Mouse (Mus musculus): ENCODE measurements at regions not wholly inside any gene's neighbourhood (a gene's known extent, or its start where the extent isn't known, plus 50 kb on each side); places are given as distances from the start of the nearest gene placed in this dataset.

GRCm38 (mm10) chr10:11648151-11648550 lies 304.9 kb downstream of the Epm2a start:
- Histone ChIP-seq H3K9ac (replicated peaks; ENCODE audit: low read depth) (no peak overlapping the region), H3K27ac (ENCODE audit: low read length) (no peak overlapping the region), H3K4me1 (ENCODE audit: insufficient read depth, low read depth, low read length) (no peaks in the 10 kb centered on the region), H3K9me3 (ENCODE audit: low read length) (no peaks in the 10 kb centered on the region), H3K4me3 (ENCODE audit: low read depth, low read length) (no peak overlapping the region), H3K36me3 (ENCODE audit: insufficient read depth, low read length) (no peaks in the 10 kb centered on the region), H3K27me3 (replicated peaks; ENCODE audit: insufficient read depth, low read length) (no peaks in the 10 kb centered on the region), H3K4me2 (replicated peaks; ENCODE audit: low read depth, low read length) (no peak overlapping the region)
- ATAC-seq = no peak
- 89% methylated on average over 1 of the region's 1 CpGs for WGBS
- no peak for DNase-seq (ENCODE audit: low spot score)
- TF ChIP-seq CTCF (IDR thresholded peaks at IDR 0.05) (no peak), EP300 (IDR thresholded peaks at IDR 0.05) (no peak)

GRCm38 (mm10) chr10:11660056-11660770 lies 317.0 kb downstream of the Epm2a start:
- Histone ChIP-seq H3K9me3 (ENCODE audit: low read length) (no peaks in the 10 kb centered on the region), H3K4me1 (ENCODE audit: insufficient read depth, low read depth, low read length) (no peaks in the 10 kb centered on the region), H3K27me3 (replicated peaks; ENCODE audit: insufficient read depth, low read length) (no peaks in the 10 kb centered on the region), H3K4me3 (ENCODE audit: low read depth, low read length) (no peak overlapping the region), H3K36me3 (ENCODE audit: insufficient read depth, low read length) (no peaks in the 10 kb centered on the region), H3K9ac (replicated peaks; ENCODE audit: low read depth) (no peak overlapping the region), H3K4me2 (replicated peaks; ENCODE audit: low read depth, low read length) (no peak overlapping the region), H3K27ac (ENCODE audit: low read length) (no peak overlapping the region)
- DNase-seq (ENCODE audit: low spot score) = no peak
- ATAC-seq = no peak
- TF ChIP-seq EP300 (IDR thresholded peaks at IDR 0.05) (no peak), CTCF (IDR thresholded peaks at IDR 0.05) (no peak)
- 32% methylated on average over 1 of the region's 1 CpGs for WGBS

GRCm38 (mm10) chr10:11661660-11662250 lies 318.6 kb downstream of the Epm2a start:
- H3K9ac ChIP-seq (replicated peaks; ENCODE audit: low read depth) = no peak overlapping the region
- DNase-seq (ENCODE audit: low spot score) (no peak), ATAC-seq (no peak)
- no peak overlapping the region for H3K4me3 ChIP-seq (ENCODE audit: low read depth, low read length)
- H3K4me2 ChIP-seq (replicated peaks; ENCODE audit: low read depth, low read length) = no peak overlapping the region
- TF ChIP-seq CTCF (IDR thresholded peaks at IDR 0.05) = no peak
- H3K9me3 ChIP-seq (ENCODE audit: low read length) = no peaks in the 10 kb centered on the region
- WGBS = 31% methylated on average over 5 of the region's 5 CpGs
- H3K27ac ChIP-seq (ENCODE audit: low read length) = no peak overlapping the region
- H3K36me3 ChIP-seq (ENCODE audit: insufficient read depth, low read length) = no peaks in the 10 kb centered on the region
- H3K4me1 ChIP-seq (ENCODE audit: insufficient read depth, low read depth, low read length) = no peaks in the 10 kb centered on the region
- no peaks in the 10 kb centered on the region for H3K27me3 ChIP-seq (replicated peaks; ENCODE audit: insufficient read depth, low read length)

GRCm38 (mm10) chr10:11709742-11710141 lies 366.5 kb downstream of the Epm2a start:
- 79% methylated on average over 2 of the region's 2 CpGs for WGBS

GRCm38 (mm10) chr10:11724775-11725174 lies 381.6 kb downstream of the Epm2a start:
- DNase-seq (ENCODE audit: low spot score) (no peak), ATAC-seq (no peak)
- 75% methylated on average over 7 of the region's 7 CpGs for WGBS
- no peaks in the 10 kb centered on the region for H3K27me3 ChIP-seq (replicated peaks; ENCODE audit: insufficient read depth, low read length)
- no peaks in the 10 kb centered on the region for H3K36me3 ChIP-seq (ENCODE audit: insufficient read depth, low read length)
- H3K27ac ChIP-seq (ENCODE audit: low read length) = no peak overlapping the region
- TF ChIP-seq CTCF (IDR thresholded peaks at IDR 0.05) (no peak), EP300 (IDR thresholded peaks at IDR 0.05) (no peak)
- H3K9me3 ChIP-seq (ENCODE audit: low read length) = no peaks in the 10 kb centered on the region
- no peak overlapping the region for H3K9ac ChIP-seq (replicated peaks; ENCODE audit: low read depth)
- no peak overlapping the region for H3K4me3 ChIP-seq (ENCODE audit: low read depth, low read length)
- no peak overlapping the region for H3K4me2 ChIP-seq (replicated peaks; ENCODE audit: low read depth, low read length)
- no peaks in the 10 kb centered on the region for H3K4me1 ChIP-seq (ENCODE audit: insufficient read depth, low read depth, low read length)

More at GRCm38 (mm10) chr10:11709742-11710141, 366.5 kb downstream of the Epm2a start:
- DNase-seq (ENCODE audit: low spot score) (no peak), ATAC-seq (no peak)
- Histone ChIP-seq H3K4me3 (ENCODE audit: low read depth, low read length) (no peak overlapping the region), H3K4me1 (ENCODE audit: insufficient read depth, low read depth, low read length) (no peaks in the 10 kb centered on the region), H3K9ac (replicated peaks; ENCODE audit: low read depth) (no peak overlapping the region), H3K9me3 (ENCODE audit: low read length) (no peaks in the 10 kb centered on the region), H3K36me3 (ENCODE audit: insufficient read depth, low read length) (no peaks in the 10 kb centered on the region), H3K4me2 (replicated peaks; ENCODE audit: low read depth, low read length) (no peak overlapping the region), H3K27me3 (replicated peaks; ENCODE audit: insufficient read depth, low read length) (no peaks in the 10 kb centered on the region), H3K27ac (ENCODE audit: low read length) (no peak overlapping the region)
- TF ChIP-seq EP300 (IDR thresholded peaks at IDR 0.05) (no peak), CTCF (IDR thresholded peaks at IDR 0.05) (no peak)

GRCm38 (mm10) chr10:11729536-11729935 lies 386.3 kb downstream of the Epm2a start:
- Histone ChIP-seq H3K27me3 (replicated peaks; ENCODE audit: insufficient read depth, low read length) (no peaks in the 10 kb centered on the region), H3K4me1 (ENCODE audit: insufficient read depth, low read depth, low read length) (no peaks in the 10 kb centered on the region), H3K9me3 (ENCODE audit: low read length) (no peaks in the 10 kb centered on the region), H3K4me2 (replicated peaks; ENCODE audit: low read depth, low read length) (no peak overlapping the region), H3K27ac (ENCODE audit: low read length) (no peak overlapping the region), H3K36me3 (ENCODE audit: insufficient read depth, low read length) (no peaks in the 10 kb centered on the region), H3K9ac (replicated peaks; ENCODE audit: low read depth) (no peak overlapping the region), H3K4me3 (ENCODE audit: low read depth, low read length) (no peak overlapping the region)
- DNase-seq (ENCODE audit: low spot score) (no peak), ATAC-seq (no peak)
- 65% methylated on average over 2 of the region's 2 CpGs for WGBS
- TF ChIP-seq EP300 (IDR thresholded peaks at IDR 0.05) (no peak), CTCF (IDR thresholded peaks at IDR 0.05) (no peak)
